Mouse (Mus musculus): ENCODE data around the gene Ydjc.

DNA sequence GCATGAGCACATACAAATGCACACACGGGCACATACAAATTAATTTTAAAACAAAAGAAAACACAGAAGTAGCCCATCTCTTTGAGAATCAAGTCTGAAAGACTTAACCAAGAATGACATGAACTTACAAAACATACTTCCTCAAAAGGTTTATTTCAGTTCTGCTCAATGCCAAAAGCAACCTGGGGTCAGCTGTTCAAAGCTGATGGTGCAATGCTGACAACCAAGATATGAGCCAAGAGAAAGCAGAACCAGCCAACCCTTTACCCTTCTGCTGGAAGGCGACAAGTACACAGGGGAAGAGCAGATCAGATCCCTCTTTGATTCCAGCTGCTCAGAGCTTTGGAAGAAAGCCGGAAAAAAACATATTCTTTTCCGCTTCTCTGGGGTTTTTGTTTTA is 37.0 kb downstream of the Ydjc start:
- TF ChIP-seq CTCF (IDR thresholded peaks at IDR 0.05; ENCODE audit: low read depth, low read length) (no peak), TAL1 (conservative IDR thresholded peaks at IDR 0.05; ENCODE audit: low read depth, low read length) (no peak)

Measured in G1E (cell line).